Mouse (Mus musculus) olfactory bulb, adult 2 months (tissue): ENCODE data around the gene Atoh8. TPM values are rescaled to one million over a fixed set of nuclear protein-coding genes. Genes with fewer than 3 reads are reported as not detected.

Source experiments
- H3K27ac ChIP-seq: fragments of 200-500 bp; 2 replicates; pipeline ENCODE4 v1.5.1; 2012; ENCODE audit warnings: low read depth, low read length; ENCODE audit not compliant: insufficient read depth
- H3K4me1 ChIP-seq: fragments of 200-500 bp; 2 replicates; pipeline ENCODE4 v1.6.1; 2012; ENCODE audit warnings: low read length; ENCODE audit not compliant: control insufficient read depth, insufficient read depth
- H3K4me3 ChIP-seq: fragments of 200-500 bp; 2 replicates; pipeline ENCODE4 v1.5.1; 2012; ENCODE audit warnings: mild to moderate bottlenecking, low read depth, low read length, moderate library complexity; ENCODE audit not compliant: insufficient read depth
- CTCF ChIP-seq: fragments of 200-500 bp; IDR thresholded peaks from 2 replicates; pipeline ENCODE4 v1.5.1; 2012; ENCODE audit warnings: low read depth, mild to moderate bottlenecking, low read length, moderate library complexity; ENCODE audit not compliant: insufficient read depth
- POLR2A ChIP-seq: fragments of 200-500 bp; IDR thresholded peaks from 2 replicates; pipeline ENCODE4 v1.6.1; 2012; ENCODE audit warnings: mild to moderate bottlenecking, low read depth, low read length, moderate library complexity; ENCODE audit not compliant: insufficient read depth
- WGBS: fragments of 180-500 bp; shearing (Covaris S2); methylation state at CpG from one replicate; pipeline ENCODE4 v1.1.7; 2018; 5-methylcytosine and 5-hydroxymethylcytosine counted together
- polyA plus RNA-seq: library from polyadenylated mRNA; stranded (reverse); fragments of >200 nt; gene quantifications from 2 replicates; pipeline ENCODE4 v1.2.4, GENCODE M21; 2012; ENCODE audit warnings: low replicate concordance; ENCODE audit not compliant: missing spikeins, insufficient read depth, insufficient read length

Gene Atoh8
- polyA plus RNA-seq, 1 experiment = not detected

DNA sequence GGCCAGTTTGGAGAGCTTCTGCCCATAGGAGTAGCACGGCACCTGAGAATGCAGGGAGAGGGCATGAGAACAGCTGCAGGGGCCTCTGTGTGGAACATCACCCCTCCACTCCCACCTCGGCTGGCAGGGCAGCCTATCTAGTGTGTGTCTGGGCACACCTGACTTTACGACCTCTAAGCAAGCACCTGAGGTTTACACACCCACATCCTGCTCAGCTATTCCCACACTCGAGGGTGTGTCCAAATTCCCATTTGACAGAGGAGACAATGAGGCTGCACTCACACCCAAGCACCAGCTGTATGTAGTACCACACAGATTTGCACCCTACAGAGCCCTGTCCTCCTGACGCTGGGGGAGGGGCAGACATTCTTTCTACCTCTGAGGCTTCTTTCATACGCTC is 11.5 kb downstream of the Atoh8 start:
- no peak overlapping the region for H3K4me3 ChIP-seq
- TF ChIP-seq POLR2A (no peak), CTCF (no peak)
- 80% methylated on average over 6 of the region's 6 CpGs for WGBS

DNA sequence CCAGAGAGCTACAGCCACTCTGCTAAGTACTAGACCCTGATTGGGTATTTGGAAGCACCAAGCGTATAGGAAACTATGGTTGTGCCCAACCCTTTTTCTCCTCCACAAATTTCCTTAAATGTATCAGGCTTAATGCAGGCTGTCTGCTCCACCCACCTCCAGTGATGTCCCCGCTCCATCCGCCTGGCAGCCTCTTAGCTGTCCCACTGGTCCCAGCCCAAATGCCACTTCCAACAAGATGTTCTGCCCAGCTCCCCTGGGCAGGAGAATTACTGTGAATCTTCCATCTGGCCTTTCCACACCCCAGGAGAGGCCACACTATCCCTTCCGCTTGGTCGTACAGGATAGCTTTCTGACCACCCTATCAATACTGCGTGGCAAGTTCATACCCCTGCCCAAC is 12.5 kb downstream of the Atoh8 start:
- no peak for TF ChIP-seq CTCF
- no peak for TF ChIP-seq POLR2A
- 86% methylated on average over 6 of the region's 6 CpGs for WGBS
- Histone ChIP-seq H3K4me1 (peaks cover 25% of the 10 kb centered on the region), H3K4me3 (no peak overlapping the region), H3K27ac (no peak overlapping the region)

More for the DNA sequence above, 11.5 kb downstream of the Atoh8 start:
- H3K4me1 ChIP-seq = peaks cover 17% of the 10 kb centered on the region
- no peak overlapping the region for H3K27ac ChIP-seq

DNA sequence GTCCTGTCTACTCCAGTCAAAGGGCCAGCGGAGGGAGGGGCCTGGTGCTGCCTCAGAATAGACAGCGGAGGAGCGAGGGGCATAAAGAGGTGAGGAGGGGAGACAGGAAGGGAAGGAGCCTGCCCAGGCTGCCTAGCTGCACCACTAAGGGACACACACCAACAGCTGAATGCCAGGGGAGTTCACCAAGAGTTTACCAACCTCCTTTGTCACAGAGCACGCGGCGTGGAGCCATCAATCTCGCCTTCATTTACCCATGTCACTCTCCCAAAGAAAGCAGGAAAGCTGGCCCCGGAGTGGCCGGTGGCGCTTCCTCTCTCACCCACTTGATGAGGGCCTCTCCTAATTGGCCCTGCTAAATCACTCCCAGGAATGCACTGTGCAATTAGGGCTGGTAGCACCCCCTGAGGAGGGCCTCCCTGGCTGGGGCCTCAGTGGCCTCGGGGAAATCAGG is 13.1 kb downstream of the Atoh8 start:
- no peak overlapping the region for H3K4me3 ChIP-seq
- WGBS = 49% methylated on average over 11 of the region's 11 CpGs
- TF ChIP-seq POLR2A (no peak), CTCF (no peak)
- H3K27ac ChIP-seq = no peak overlapping the region
- peaks cover 26% of the 10 kb centered on the region for H3K4me1 ChIP-seq

DNA sequence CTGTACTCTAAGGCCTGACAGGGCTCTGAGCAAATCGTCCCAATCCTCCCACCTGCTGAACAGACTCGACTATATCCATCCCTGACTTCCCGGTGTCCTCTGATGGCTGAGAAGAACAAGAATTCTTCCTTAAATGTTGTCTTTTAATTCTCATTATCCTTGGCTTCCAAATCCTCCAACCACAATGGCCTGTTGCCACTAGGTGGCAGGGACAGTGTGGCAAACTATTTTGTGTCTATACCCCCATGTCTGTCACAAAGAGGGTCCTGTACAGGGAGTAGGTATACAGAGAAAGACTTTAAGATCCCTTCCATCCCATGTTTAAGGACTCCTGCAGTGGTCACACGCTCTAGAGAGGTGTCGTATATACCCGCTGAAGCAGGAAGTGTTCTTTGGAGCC is 14.1 kb downstream of the Atoh8 start:
- H3K4me1 ChIP-seq = peaks cover 33% of the 10 kb centered on the region
- H3K27ac ChIP-seq = no peak overlapping the region
- TF ChIP-seq CTCF (no peak), POLR2A (no peak)
- no peak overlapping the region for H3K4me3 ChIP-seq
- 76% methylated on average over 6 of the region's 6 CpGs for WGBS

DNA sequence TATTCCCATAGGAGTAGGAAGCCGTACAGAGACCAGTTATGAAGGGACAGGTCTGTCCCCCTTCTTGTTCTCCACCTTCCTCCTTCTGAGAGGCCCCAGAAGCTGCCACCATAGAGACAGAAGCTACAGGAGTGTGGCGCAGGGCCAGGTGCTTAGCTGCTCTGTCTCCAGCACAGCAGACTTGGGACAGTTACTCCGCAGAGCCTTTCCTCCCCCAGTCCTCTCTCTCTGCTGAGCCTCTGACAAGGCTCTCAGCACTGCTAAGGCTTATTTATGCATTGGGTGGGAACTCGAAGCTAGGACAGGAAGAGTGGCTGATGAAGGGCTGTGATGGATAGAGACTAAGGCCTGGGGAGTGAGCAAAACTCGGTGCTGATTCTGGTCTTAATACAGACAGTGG is 15.8 kb downstream of the Atoh8 start:
- H3K4me1 ChIP-seq = peaks cover 44% of the 10 kb centered on the region
- 63% methylated on average over 5 of the region's 5 CpGs for WGBS
- H3K27ac ChIP-seq = no peak overlapping the region
- no peak overlapping the region for H3K4me3 ChIP-seq
- TF ChIP-seq POLR2A (no peak), CTCF (no peak)

DNA sequence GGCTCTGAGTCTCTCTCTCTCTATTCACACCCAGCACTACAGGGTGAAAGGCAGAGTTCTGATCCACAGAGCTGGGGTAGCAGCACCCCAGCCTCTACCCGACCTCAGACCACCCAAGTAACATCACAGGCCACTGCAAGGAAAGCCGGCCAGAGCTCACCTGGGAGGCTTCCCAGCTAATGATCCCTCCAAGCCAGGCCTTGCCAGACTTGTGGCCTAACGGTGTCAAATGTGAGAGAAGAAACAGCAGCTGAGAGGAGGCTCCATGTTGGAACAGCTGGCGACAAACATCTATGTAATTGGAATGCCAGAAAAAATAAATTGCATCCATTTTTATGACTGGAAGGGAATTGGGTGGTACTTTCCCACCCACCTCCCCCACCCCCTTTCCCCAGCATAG is 17.1 kb downstream of the Atoh8 start:
- Histone ChIP-seq H3K4me1 (peaks cover 44% of the 10 kb centered on the region), H3K27ac (no peak overlapping the region), H3K4me3 (no peak overlapping the region)
- no peak for TF ChIP-seq CTCF
- TF ChIP-seq POLR2A = no peak
- WGBS = 79% methylated on average over 4 of the region's 4 CpGs

DNA sequence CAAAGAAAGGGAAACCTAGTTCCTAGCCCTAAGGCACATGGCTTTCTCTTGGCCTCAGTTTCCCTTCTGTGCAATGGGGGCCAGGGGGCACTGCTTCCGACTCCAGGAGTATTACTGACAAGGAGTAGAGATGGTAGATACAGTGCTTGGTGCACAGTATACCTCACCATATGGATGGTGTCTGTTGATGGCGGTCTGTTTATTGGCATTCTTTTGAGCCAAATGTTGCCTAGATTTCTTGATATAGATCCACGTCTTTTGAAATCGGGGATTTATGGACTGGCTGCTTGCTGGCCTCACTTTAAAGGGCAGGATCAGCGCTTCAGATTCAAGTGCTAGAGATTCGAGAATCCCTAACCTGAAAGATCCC is 18.0 kb downstream of the Atoh8 start:
- Histone ChIP-seq H3K4me1 (peaks cover 42% of the 10 kb centered on the region), H3K4me3 (no peak overlapping the region), H3K27ac (peak overlapping the region; percentile 19; the same call in 1 of the 2 replicates)
- 74% methylated on average over 6 of the region's 6 CpGs for WGBS
- no peak for TF ChIP-seq POLR2A
- no peak for TF ChIP-seq CTCF

DNA sequence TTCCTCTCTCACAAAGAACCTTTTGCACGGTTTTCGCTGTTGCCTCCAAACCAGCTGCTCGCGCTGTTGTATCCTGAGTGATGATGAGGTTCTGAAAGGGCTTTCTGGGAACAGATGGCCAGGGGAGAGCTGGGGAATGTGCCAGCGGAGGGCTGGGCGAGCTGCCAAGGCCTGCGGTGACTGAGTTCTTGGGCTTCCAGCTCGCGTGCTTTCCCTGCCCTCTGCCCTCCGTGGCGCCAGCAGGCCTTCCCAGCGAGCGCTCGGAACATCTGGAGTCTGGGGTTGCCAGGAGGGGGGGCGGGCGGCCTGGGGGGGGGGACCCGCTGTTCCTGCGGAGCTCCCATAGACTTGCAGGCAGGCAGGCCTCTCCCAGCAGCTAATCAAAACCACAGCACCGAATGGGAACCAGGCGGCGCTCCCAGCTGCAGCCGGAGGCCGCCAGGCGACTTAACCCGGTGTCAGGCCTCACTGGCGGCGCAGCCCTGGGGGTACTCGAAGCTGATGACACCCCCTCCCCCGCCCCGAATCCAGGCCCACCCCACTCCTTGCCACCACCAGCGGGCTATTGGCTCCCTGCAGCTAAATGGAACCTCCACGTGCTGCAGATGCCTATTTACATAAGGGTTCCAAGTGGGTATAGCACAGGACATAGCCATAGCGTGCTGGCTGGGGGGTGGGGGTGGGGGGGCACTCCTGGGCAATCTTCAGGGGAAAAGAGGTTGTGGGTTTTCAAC is 18.5 kb downstream of the Atoh8 start:
- TF ChIP-seq POLR2A = no peak
- no peak for TF ChIP-seq CTCF
- Histone ChIP-seq H3K27ac (peak overlapping the region; percentile 49; the same call in 1 of the 2 replicates), H3K4me3 (no peak overlapping the region), H3K4me1 (peaks cover 37% of the 10 kb centered on the region)
- 1% methylated on average over 31 of the region's 33 CpGs for WGBS

DNA sequence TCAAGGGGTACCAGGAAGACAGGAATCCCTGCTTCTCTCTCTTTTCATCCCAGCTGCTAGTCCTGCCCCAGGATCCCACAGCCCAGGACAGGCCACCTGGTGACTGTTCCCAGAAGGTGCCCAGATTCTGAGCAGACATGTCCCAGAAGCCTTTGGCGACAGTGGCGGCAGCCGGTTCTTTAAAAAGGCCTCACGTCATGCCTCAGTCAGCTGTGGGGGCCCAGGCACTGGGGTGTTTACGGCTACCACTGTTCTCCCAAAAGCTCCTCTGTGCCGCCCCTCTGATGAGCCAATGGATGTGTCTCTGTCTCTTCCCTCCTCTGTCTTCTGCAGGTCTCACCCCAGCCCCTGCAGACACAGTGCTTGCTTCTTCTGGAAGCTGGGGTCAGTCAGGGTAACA is 19.8 kb downstream of the Atoh8 start:
- 58% methylated on average over 6 of the region's 6 CpGs for WGBS
- peaks cover 36% of the 10 kb centered on the region for H3K4me1 ChIP-seq
- H3K4me3 ChIP-seq = no peak overlapping the region
- H3K27ac ChIP-seq = no peak overlapping the region
- TF ChIP-seq CTCF (no peak), POLR2A (no peak)
